Mouse (Mus musculus) megakaryocyte, embryonic 14.5 days (primary cell): ENCODE measurements around the gene Cpne5.

Experiments used
- FLI1 ChIP-seq: IDR thresholded peaks from 2 replicates; pipeline ENCODE4 v1.6.1; 2012; ENCODE audit warnings: low read length, inconsistent platforms, mixed read lengths
- GATA1 ChIP-seq: IDR thresholded peaks from 3 replicates; pipeline ENCODE4 v1.6.1; 2012; ENCODE audit warnings: mixed read lengths, low read length, inconsistent platforms, borderline replicate concordance

GRCm38 (mm10) chr17:29178503-29179059 lies 59.4 kb downstream of the Cpne5 start:
- no peak for TF ChIP-seq GATA1
- no peak for TF ChIP-seq FLI1
